Mouse (Mus musculus): ENCODE results near the gene Krtap9-5.

Gene Krtap9-5

DNA sequence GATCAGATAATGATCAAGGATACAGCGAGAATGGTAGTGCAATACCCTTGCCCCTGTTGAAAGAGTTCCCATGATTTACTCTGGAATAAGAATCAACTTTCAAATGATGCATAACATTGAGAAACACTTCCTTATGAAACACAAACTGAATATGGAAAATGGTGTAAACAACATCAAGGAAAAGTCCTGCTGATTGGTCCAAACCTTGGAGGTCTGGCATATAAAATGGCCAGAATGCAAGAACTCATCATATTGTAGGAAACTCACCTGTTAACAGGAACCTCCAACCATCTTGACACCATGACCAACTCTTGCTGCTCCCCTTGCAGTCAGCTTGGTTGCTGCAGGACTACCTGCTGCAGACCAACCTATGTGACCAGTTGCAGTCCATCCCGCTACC lies at the start of gene Krtap9-5:
Krtap9-5 (plus strand) TSS at position 301 of the 400 bp plus-strand sequence.
- no peak for DNase-seq (ENCODE audit: low read depth, low spot score)

DNA sequence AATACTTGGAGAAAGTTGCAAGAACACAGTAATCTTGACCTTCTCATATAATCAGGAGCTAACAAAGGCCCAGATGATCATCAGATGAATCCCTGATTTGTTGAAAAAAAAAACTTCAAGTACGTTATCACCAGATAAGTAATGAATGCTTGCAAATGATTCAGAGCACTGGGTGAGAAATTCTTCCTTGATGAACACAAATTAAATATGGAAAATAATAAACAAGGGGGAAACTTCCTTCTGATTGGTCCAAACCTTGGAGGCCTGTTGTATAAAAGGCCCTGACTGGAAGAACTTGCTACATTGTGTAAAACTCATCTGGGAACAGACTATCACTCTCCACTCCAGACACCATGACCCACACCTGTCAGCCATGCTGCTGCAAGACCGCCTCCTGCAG lies 40.7 kb upstream of the Krtap9-5 start, which contains the start of gene Krtap31-1:
Krtap31-1 (plus strand) TSS at position 301 of the 400 bp plus-strand sequence.
- DNase-seq (ENCODE audit: low read depth, low spot score), result no peak

DNA sequence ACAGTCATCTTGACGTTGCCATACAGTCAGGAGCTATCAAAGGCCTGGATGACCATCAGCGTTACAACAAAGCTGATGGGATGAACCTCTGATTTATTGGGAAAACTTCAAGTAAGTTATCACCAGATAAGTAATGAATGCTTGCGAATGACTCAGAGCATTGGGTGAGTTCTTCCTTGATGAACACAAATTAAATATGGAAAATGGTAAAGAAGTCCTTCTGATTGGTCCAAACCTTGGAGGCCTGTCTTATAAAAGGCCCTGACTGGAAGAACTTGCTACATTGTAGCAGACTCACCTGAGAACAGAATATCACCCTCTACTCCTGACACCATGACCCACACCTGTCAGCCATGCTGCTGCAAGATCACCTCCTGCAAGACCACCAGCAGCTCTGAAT lies 33.8 kb upstream of the Krtap9-5 start, which contains the start of gene Gm11565:
Gm11565 (plus strand) TSS at position 301 of the 400 bp plus-strand sequence.
- no peak for DNase-seq (ENCODE audit: low read depth, low spot score)

DNA sequence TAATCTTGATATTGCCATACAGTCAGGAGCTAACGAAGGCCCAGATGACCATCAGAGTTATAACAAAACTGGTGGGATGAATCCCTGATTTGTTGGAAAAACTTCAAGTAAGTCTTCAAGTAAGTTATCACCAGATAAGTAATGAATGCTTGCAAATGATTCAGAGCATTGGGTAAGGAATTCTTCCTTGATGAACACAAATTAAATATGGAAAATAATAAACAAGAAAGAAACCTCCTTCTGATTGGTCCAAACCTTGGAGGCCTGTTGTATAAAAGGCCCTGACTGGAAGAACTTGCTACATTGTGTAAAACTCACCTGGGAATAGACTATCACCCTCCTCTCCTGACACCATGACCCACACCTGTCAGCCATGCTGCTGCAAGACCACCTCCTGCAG lies 12.3 kb upstream of the Krtap9-5 start, which contains the start of gene Krtap31-2:
Krtap31-2 (plus strand) TSS at position 301 of the 400 bp plus-strand sequence.
- no peak for DNase-seq (ENCODE audit: low read depth, low spot score)

DNA sequence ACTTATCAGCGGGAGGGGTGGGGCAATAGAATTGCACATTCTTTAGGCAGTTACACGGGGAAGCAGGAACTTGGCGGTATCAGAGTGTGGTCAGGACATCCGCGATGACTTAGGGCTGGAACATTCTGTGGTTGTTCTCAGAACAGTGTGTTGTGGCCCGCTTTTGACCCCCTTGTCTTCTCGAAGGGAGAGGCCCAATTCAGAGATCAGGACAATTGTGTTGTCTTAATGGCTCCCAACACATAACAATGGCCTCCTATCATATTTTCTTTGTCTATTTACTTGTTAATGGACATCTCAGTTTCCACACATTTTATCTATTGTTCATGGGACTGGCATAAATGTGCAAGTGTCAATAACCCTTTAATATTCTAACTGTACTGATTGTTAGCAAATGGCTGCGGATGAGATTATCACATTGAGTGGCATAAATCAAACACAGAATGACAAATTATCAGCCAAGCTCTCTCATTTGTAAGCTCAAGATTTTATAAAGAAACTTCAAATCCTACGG lies 10.5 kb upstream of the Krtap9-5 start:
- DNase-seq (ENCODE audit: low read depth, low spot score), result no peak

DNA sequence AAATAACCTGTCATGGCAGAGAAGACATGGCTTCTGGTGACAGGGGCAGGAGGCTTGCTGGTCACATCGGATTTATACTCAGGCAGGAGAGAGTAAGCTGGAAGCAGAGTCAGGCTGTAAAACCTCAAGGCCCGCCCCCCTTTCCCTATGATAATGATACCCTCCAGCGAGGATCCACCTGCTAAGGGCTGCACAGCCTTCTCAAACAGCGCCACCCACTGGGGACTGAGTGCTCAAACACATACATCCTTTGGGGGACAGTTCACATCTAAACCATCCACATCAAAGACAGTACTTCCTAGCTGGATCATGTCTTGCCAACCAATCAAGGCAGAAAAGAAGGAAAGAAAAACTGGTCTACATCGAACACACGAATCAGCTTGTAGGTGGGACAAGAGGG lies 15.9 kb downstream of the Krtap9-5 start:
- DNase-seq (ENCODE audit: low read depth, low spot score), result no peak

DNA sequence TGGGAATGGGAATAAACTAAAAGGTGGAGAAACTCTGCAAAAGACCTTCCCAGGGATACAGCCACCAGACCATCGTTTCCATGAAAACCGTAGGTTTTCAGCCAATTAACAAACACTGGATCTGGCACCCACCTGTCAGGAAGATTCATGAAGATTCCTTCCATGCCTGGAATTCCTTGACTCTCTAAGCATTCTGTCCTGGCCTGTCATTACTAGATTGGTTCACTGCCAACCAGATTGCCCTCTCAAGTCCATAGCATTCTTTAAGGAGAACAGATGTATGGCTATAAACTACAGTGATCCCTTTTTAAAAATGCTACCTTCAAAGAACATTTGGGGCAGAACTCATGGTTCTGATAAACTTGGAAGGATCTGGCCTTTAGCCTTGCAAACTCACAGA lies 17.7 kb downstream of the Krtap9-5 start:
- no peak for DNase-seq (ENCODE audit: low read depth, low spot score)

DNA sequence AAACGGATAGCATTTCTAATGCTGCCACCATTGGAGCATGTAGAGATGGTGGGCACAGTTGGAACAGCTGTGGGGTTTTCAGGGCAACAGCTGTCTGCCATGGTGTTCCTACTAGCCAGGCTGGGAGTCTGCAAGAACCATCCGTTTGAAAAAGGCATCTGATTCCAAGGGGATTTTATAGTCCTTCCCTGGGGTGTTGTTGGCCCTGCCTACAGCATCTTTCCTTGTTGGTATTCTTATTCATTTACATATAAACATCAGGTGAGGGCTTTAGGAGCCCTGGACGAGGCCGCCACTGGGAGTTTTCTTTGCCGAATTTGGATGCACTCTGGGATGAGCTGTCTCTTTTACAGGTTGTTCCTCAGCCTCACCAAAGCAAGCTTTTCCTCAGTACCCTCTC lies 30.7 kb downstream of the Krtap9-5 start, which contains the start of gene Krtap29-1:
Krtap29-1 (minus strand) TSS at position 101 of the 400 bp plus-strand sequence.
- DNase-seq (ENCODE audit: low read depth, low spot score), result no peak

DNA sequence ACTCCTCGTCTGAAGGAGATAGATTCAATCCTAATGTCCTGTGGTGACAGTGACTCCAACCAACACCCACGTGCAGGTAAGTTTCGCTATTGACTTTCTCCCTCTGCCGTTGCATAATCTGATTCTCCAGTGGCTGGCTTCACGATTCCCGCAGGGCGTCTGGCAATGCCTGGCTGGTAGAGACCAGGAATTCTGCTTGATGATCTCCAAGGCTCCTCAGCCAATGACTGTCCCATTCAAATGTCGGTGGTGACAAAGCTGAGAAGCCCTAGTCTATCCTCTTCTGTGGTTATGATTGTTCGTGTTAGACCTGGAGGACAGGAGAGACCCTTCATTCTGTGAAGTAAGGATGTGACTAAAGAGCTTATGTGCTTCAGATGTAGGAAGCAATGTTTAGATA lies 34.5 kb downstream of the Krtap9-5 start:
- no peak for DNase-seq (ENCODE audit: low read depth, low spot score)

DNA sequence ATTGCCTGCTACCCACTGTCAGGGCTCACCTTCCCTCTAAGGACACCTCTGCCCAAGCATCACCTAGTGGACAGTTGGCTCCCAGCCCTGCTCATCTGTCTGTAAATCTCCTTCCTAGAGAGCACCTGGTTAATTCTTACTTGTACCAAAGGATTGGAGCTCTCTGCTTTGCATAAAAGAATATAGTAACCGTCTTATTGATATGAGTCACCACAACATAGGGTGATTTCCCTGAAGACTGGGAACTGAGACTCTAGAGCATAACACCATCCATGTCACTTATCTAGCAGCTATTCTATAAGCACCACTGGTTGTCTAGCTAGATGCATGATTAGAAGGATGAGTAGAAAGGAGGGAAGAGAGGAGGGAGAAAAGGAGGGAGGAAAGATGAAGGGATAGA lies 35.2 kb downstream of the Krtap9-5 start:
- no peak for DNase-seq (ENCODE audit: low read depth, low spot score)

DNA sequence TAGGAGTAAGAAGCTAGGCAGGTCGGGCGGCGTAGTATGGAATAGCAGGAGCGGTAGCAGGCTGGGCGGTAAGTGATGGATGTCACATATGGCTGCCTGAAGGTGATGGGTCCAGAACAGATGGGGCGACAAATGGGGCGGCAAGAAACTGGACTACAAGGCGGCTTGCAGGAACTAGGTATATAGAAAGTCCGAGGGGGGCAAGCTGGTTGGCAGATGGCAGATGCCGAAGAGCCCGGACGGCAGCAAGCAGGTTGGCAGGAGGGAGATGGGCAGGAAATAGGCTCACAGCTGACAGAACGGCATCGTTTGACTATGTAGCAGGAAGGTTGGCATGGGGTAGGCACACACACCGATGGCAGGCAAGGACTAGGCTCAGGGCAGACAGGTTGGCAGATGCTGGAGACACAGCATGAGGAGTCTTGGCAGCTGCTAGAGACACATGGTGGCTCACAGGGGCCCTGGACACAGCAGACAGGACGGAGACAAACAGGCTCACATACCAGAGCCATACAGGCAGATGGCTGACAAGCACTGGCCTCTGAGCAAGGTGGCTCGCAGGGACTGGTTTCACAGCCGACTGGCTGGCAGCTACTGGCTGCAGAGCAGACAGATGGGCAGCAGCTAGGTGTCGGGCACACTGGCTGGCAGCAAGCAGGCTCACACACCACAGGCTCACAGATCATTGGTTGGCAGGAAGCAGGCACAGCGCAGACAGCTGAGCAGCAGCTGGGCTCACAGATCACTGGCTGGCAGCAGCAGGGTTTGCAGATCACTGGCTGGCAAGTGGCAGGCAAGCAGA lies 37.2 kb downstream of the Krtap9-5 start:
- peak; percentile 49 for DNase-seq (ENCODE audit: low read depth, low spot score)

DNA sequence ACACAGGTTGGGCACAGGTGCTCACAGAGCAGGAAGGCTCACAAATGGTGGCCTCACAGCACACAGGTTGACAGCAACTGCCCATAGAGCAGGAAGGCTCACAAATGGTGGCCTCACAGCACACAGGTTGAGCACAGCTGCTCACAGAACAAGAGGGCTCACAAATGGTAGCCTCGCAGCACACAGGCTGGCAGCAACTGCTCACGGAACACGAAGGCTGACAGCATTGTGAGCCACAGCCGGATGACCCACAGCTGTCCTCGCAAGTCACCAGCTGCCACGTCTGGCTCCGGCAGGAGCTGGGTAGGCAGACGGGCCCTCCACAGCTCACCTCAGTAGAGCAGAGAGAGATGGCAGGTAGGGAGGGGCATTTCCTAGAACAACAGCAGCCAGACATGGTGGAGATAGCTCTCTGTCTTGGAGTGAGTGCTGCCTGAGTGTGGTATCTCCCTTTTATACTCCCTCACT lies 37.9 kb downstream of the Krtap9-5 start, which contains the start of gene Krtap16-1:
Krtap16-1 (minus strand) TSS at position 418 of the 468 bp plus-strand sequence.
- DNase-seq (ENCODE audit: low read depth, low spot score), result no peak

DNA sequence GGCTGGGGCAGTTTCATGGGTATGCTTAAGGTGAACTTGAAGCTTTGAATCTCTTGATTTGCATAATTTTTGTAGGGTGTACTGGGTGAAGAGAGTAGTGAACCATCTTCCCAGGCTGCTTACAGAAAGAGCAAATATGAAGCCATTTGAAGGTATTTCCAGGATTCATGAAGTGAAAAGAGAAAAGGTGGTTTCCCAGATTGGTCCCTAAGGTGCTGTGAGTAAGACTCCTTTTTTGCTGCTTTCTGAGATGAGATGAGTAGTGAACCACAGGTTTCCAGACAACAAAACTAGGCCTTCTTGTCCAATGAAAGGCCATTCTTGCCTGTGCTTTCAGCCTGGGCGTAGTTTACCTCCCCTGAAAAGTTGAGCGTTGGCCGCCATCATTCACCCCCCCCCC lies 40.3 kb downstream of the Krtap9-5 start:
- no peak for DNase-seq (ENCODE audit: low read depth, low spot score)

DNA sequence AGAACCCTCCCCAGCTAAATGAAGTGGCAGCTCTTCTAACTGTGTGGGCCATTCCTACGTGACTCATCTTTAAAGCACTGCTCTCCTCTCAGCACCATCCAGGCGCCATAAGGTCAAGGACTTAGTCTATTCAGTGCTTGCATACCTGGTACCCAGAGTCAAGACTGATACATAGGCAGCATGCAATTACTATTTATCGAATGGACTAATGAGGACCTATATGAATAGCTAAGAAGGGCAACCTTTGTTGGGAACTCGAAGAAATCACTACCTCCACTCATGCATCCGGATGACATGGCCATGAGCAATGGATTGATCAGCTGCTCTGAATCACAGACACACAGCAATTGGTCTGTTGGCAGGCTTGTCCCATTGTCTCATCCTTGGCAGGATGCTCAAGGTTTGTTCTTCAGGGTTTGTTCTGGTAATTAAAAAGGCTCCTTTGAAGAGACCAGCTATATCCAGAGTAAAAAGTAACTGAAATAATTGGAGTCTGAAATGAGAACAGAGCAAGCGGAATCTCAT lies 41.7 kb downstream of the Krtap9-5 start:
- no peak for DNase-seq (ENCODE audit: low read depth, low spot score)

DNA sequence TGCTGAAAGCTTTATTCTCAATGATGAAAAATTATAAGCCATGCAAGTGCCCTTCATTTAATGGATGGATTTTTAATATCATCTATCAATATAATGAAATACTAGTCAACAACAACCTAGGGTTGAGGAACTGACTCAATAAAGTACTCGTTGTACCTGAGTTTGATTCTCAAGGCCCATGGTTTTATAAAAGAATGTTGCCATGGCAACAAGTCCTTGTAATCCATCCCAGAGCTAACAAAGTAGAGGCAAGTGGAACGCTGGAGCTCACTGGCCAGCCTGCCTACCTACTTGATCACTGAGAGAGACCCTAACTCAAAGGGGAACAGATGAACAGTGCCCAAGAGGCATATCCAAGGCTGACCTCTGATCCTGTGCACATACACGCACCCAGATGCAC lies 42.3 kb downstream of the Krtap9-5 start:
- no peak for DNase-seq (ENCODE audit: low read depth, low spot score)

DNA sequence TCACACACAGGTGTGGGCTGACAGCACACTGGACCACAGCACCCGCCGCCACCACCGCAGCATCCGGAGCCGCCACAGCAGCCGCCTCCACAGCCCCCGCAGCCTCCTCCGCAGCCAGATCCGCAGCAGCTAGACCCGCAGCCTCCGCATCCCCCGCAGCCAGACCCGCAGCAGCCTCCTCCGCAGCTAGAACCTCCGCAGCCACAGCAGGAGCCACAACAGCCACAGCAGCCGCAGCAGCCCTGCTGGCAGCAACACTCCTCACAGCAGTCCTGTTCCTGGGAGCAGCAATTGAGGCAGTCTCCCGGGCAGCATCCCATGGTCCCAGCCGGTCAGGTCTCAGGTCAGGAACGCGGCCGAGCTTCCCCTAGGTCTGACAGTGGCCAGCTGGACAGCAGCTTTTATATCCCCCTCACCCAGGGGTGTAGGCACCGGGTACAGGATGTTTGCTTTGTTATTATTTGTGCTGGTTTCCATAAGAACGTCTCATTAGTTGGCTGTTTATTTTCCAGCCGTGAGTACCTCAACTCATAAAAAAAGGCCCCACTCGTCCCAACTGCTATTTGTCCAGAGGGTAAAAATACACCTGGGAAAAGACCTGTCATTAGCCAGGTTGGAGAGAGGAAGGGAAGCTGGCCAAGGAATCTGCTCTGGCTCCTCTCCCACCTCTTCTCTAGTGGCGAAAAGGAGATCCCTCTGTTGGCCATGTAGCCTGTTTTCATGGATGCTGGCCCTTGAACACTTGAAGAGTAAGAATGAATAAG lies 45.5 kb downstream of the Krtap9-5 start, which contains the start of gene Krtap17-1:
Krtap17-1 (minus strand) TSS at position 375 of the 764 bp plus-strand sequence.
- DNase-seq (ENCODE audit: low read depth, low spot score), result no peak

DNA sequence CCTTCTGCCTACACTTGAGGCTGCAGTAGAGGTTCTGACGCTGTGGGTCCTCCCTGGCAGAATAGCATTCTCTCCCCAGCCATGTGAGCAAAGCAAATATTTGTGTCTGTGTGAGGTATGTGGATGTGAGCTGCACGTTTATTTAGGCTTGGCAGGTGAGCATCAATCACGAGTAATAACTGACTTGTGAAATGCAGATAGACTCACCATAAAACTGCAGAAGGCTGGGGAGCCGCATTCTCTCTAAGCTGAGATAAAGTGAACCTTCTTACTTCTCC lies 46.0 kb downstream of the Krtap9-5 start:
- DNase-seq (ENCODE audit: low read depth, low spot score), result no peak

DNA sequence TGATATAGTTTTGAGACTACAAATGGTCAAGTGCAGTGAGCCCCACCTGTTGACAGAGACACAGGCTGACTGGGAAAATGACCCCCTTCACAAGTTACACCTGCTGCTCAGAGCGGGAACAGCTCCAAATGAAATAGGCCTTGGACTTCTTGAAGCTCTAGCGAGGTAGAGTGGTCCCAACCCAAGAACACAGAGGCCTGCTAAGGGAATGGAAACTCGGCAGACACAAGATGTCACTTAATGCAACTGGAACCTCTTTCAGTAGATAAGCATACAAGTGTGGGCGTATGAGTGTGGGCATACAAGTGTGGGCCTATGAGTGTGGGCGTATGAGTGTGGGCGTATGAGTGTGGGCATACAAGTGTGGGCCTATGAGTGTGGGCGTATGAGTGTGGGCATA lies 50.8 kb downstream of the Krtap9-5 start:
- no peak for DNase-seq (ENCODE audit: low read depth, low spot score)

Measured in telencephalon, adult 2 months (tissue).